Mouse (Mus musculus): ENCODE data around the gene Kcns3.
"Not testable (repeated sequence)": the region's sequence is repeated elsewhere in the genome, so short reads cannot be mapped to it uniquely, and the experiment has no call there.

Gene Kcns3

DNA sequence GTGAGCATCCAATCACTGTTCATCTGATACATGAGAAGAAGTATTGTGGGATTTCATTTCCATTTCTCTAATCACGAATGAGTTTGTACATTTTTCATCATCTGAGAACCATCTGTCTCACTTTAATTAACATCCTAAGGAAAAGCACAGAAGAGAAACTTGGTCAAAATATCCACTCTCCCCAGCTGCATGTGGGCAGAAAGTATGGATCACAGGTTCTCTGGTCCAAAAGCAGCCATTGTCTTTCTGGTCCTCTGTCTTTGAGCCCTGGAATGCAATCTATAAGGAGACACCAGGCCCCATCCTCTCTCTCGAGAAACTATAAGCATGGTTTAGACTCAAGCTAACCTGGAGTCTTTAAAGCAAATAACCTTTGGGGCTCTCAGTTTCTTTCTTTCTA, 79.8 kb downstream of the Kcns3 start:
- DNase-seq (ENCODE audit: low read depth): no peak

DNA sequence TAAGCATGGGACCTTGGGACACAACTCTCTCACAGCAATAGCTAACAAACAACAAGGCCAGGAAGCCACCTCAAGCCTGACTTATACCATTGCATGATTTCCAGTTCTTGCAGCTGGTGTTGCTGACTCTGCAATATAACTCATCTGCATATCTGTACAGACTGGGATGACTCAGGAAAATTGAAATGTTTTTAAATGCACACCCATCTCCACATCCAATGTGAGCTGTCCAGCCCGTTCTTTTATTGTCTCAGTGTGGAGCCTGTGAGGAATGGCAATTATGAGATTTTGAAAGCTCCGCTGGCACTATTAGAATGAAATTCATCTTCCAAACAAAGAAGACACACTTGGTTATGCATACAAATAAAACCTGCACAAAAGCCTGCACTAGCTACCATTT, 84.0 kb downstream of the Kcns3 start:
- no peak for DNase-seq (ENCODE audit: low read depth)

DNA sequence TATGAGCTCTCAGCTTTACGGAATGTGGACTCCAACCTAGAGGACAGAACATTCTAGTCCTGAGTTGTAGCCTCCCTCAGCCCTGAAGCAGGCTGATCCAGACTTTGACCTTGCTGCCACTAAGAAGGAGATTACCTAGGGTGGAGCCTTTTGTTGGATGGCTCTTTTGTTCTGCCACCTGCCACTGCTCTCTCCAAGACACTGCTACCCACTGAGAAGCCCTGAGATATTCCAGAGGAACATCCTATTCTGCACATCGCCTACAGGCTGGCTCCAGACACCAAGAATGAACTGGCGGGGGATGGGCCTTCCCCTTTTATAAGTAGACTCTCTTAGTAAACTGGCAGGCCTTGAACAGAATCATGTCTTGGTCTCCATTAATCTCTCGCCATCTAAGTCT, 98.2 kb downstream of the Kcns3 start:
- not testable (repeated sequence) for DNase-seq (ENCODE audit: low read depth)

DNA sequence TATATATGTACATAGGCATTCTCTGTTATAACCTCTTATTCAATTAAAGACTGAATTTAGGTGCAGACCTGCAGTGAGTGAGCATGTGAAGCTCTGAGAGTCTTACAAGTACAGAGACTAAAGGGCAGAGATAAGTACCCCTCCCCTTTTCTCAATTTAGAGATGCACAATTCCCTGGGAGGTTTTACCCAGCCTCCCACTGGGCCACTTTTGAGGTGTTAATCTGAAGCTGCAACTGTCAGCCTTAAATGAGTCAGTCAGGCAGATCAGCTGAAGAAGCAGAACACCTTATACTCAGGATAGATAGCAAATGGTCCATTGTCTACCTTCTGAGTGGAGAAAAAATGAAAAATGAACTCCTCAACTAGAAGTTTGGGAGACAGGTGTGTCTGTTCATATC, 109.0 kb downstream of the Kcns3 start:
- DNase-seq (ENCODE audit: low read depth): no peak

All from NIH3T3 (cell line).